Mouse (Mus musculus): ENCODE results near the gene Cnr1.
A peak's percentile ranks its signal among the peaks of the same experiment; 100 is the strongest.

Gene Cnr1

GRCm38 (mm10) chr4:33941557-33941956, 17.2 kb downstream of the Cnr1 start:
- no peak for DNase-seq (ENCODE audit: low read depth, low spot score)

- no peak for DNase-seq (ENCODE audit: low read depth, low spot score)
Observed at GRCm38 (mm10) chr4:33943936-33944335, 19.5 kb downstream of the Cnr1 start.

- no peak for DNase-seq (ENCODE audit: low read depth, low spot score)
Observed at GRCm38 (mm10) chr4:33945742-33946141, 21.3 kb downstream of the Cnr1 start.

GRCm38 (mm10) chr4:33947584-33947983, 23.2 kb downstream of the Cnr1 start:
- DNase-seq (ENCODE audit: low read depth, low spot score): no peak

GRCm38 (mm10) chr4:33957398-33957797, 33.0 kb downstream of the Cnr1 start:
- DNase-seq (ENCODE audit: low read depth, low spot score): no peak

- DNase-seq (ENCODE audit: low read depth, low spot score): no peak
Observed at GRCm38 (mm10) chr4:33958515-33958914, 34.1 kb downstream of the Cnr1 start.

- no peak for DNase-seq (ENCODE audit: low read depth, low spot score)
Observed at GRCm38 (mm10) chr4:33959841-33960240, 35.4 kb downstream of the Cnr1 start.

GRCm38 (mm10) chr4:33970726-33971125, 46.3 kb downstream of the Cnr1 start:
- no peak for DNase-seq (ENCODE audit: low read depth, low spot score)

- DNase-seq (ENCODE audit: low read depth, low spot score): peak; percentile 69
Observed at GRCm38 (mm10) chr4:33988466-33989089, 64.2 kb downstream of the Cnr1 start.

- peak; percentile 48 for DNase-seq (ENCODE audit: low read depth, low spot score)
Observed at GRCm38 (mm10) chr4:33992687-33993086, 68.3 kb downstream of the Cnr1 start.

GRCm38 (mm10) chr4:33996382-33996781, 72.0 kb downstream of the Cnr1 start:
- no peak for DNase-seq (ENCODE audit: low read depth, low spot score)

Measured in CD4-positive, CD25-positive, alpha-beta regulatory T cell, adult 2 months (primary cell).